Mouse (Mus musculus): ENCODE measurements at regions not wholly inside any gene's neighbourhood (a gene's known extent, or its start where the extent isn't known, plus 50 kb on each side); places are given as distances from the start of the nearest gene placed in this dataset.

- 90% methylated on average over 3 of the region's 3 CpGs for WGBS
Observed at GRCm38 (mm10) chr1:73389174-73389573, 373.5 kb upstream of the Tnp1 start.

GRCm38 (mm10) chr1:73381578-73381977, 365.9 kb upstream of the Tnp1 start:
- H3K27me3 ChIP-seq, result no peaks in the 10 kb centered on the region
- H3K4me1 ChIP-seq, result no peaks in the 10 kb centered on the region
- H3K4me2 ChIP-seq (replicated peaks), result no peak overlapping the region
- H3K9ac ChIP-seq (replicated peaks), result no peak overlapping the region
- H3K4me3 ChIP-seq, result no peak overlapping the region
- no peaks in the 10 kb centered on the region for H3K36me3 ChIP-seq
- 85% methylated on average over 9 of the region's 9 CpGs for WGBS
- H3K27ac ChIP-seq (replicated peaks), result no peak overlapping the region
- ATAC-seq (ENCODE audit: low FRiP score, low read depth), result no peak
- no peaks in the 10 kb centered on the region for H3K9me3 ChIP-seq

More at GRCm38 (mm10) chr1:73389174-73389573, 373.5 kb upstream of the Tnp1 start:
- Histone ChIP-seq H3K36me3 (no peaks in the 10 kb centered on the region), H3K4me1 (no peaks in the 10 kb centered on the region), H3K4me3 (no peak overlapping the region), H3K9ac (replicated peaks) (no peak overlapping the region), H3K27ac (replicated peaks) (no peak overlapping the region), H3K9me3 (no peaks in the 10 kb centered on the region), H3K27me3 (no peaks in the 10 kb centered on the region), H3K4me2 (replicated peaks) (no peak overlapping the region)
- no peak for ATAC-seq (ENCODE audit: low FRiP score, low read depth)

- no peaks in the 10 kb centered on the region for H3K9me3 ChIP-seq
Observed at GRCm38 (mm10) chr1:73374531-73375375, 359.0 kb upstream of the Tnp1 start.

GRCm38 (mm10) chr1:73368222-73368621, 352.5 kb upstream of the Tnp1 start:
- H3K4me2 ChIP-seq (replicated peaks), result no peak overlapping the region
- ATAC-seq (ENCODE audit: low FRiP score, low read depth), result no peak
- 67% methylated on average over 5 of the region's 5 CpGs for WGBS

More at GRCm38 (mm10) chr1:73374531-73375375, 359.0 kb upstream of the Tnp1 start:
- Histone ChIP-seq H3K4me3 (no peak overlapping the region), H3K9ac (replicated peaks) (no peak overlapping the region), H3K27ac (replicated peaks) (no peak overlapping the region), H3K4me2 (replicated peaks) (no peak overlapping the region), H3K4me1 (no peaks in the 10 kb centered on the region), H3K27me3 (no peaks in the 10 kb centered on the region), H3K36me3 (no peaks in the 10 kb centered on the region)
- ATAC-seq (ENCODE audit: low FRiP score, low read depth), result no peak
- 91% methylated on average over 7 of the region's 7 CpGs for WGBS

GRCm38 (mm10) chr1:73365842-73366241, 350.1 kb upstream of the Tnp1 start:
- no peak overlapping the region for H3K27ac ChIP-seq (replicated peaks)
- no peak overlapping the region for H3K4me3 ChIP-seq
- no peaks in the 10 kb centered on the region for H3K27me3 ChIP-seq
- WGBS, result 41% methylated on average over 4 of the region's 4 CpGs
- H3K36me3 ChIP-seq, result no peaks in the 10 kb centered on the region
- no peak for ATAC-seq (ENCODE audit: low FRiP score, low read depth)
- no peak overlapping the region for H3K9ac ChIP-seq (replicated peaks)
- peaks cover 25% of the 10 kb centered on the region for H3K4me1 ChIP-seq
- H3K4me2 ChIP-seq (replicated peaks), result no peak overlapping the region
- no peaks in the 10 kb centered on the region for H3K9me3 ChIP-seq

More at GRCm38 (mm10) chr1:73368222-73368621, 352.5 kb upstream of the Tnp1 start:
- Histone ChIP-seq H3K27me3 (no peaks in the 10 kb centered on the region), H3K9ac (replicated peaks) (no peak overlapping the region), H3K9me3 (no peaks in the 10 kb centered on the region), H3K4me1 (peaks cover 16% of the 10 kb centered on the region), H3K4me3 (no peak overlapping the region), H3K27ac (replicated peaks) (no peak overlapping the region), H3K36me3 (no peaks in the 10 kb centered on the region)

- no peaks in the 10 kb centered on the region for H3K9me3 ChIP-seq
- H3K36me3 ChIP-seq, result no peaks in the 10 kb centered on the region
- H3K27ac ChIP-seq (replicated peaks), result peak overlapping the region; percentile 10; the same call in 1 of the 2 replicates
- no peaks in the 10 kb centered on the region for H3K27me3 ChIP-seq
- H3K4me1 ChIP-seq, result peaks cover 25% of the 10 kb centered on the region
- no peak overlapping the region for H3K9ac ChIP-seq (replicated peaks)
- H3K4me3 ChIP-seq, result no peak overlapping the region
- 52% methylated on average over 7 of the region's 7 CpGs for WGBS
- 0 out of 2 replicates have a peak, but pooled peaks have one; percentile 17 for ATAC-seq (ENCODE audit: low FRiP score, low read depth)
- no peak overlapping the region for H3K4me2 ChIP-seq (replicated peaks)
Observed at GRCm38 (mm10) chr1:73364300-73364683, 348.6 kb upstream of the Tnp1 start.

- Histone ChIP-seq H3K36me3 (no peaks in the 10 kb centered on the region), H3K9ac (replicated peaks) (no peak overlapping the region), H3K9me3 (no peaks in the 10 kb centered on the region), H3K4me1 (peaks cover 25% of the 10 kb centered on the region), H3K4me2 (replicated peaks) (peak overlapping the region; percentile 32), H3K27me3 (no peaks in the 10 kb centered on the region), H3K27ac (replicated peaks) (peak overlapping the region; percentile 52), H3K4me3 (no peak overlapping the region)
- 4% methylated on average over 7 of the region's 7 CpGs for WGBS
- ATAC-seq (ENCODE audit: low FRiP score, low read depth), result peak; percentile 65
Observed at GRCm38 (mm10) chr1:73363549-73364299, 348.0 kb upstream of the Tnp1 start.

GRCm38 (mm10) chr1:73362122-73362521, 346.4 kb upstream of the Tnp1 start:
- no peak overlapping the region for H3K4me3 ChIP-seq
- WGBS, result 74% methylated on average over 1 of the region's 1 CpGs
- H3K27ac ChIP-seq (replicated peaks), result no peak overlapping the region
- H3K4me2 ChIP-seq (replicated peaks), result no peak overlapping the region
- no peak overlapping the region for H3K9ac ChIP-seq (replicated peaks)
- no peak for ATAC-seq (ENCODE audit: low FRiP score, low read depth)
- peaks cover 25% of the 10 kb centered on the region for H3K4me1 ChIP-seq
- no peaks in the 10 kb centered on the region for H3K36me3 ChIP-seq
- H3K9me3 ChIP-seq, result no peaks in the 10 kb centered on the region
- no peaks in the 10 kb centered on the region for H3K27me3 ChIP-seq

GRCm38 (mm10) chr1:73361300-73361699, 345.6 kb upstream of the Tnp1 start:
- H3K9me3 ChIP-seq, result no peaks in the 10 kb centered on the region
- 91% methylated on average over 7 of the region's 7 CpGs for WGBS
- no peak overlapping the region for H3K4me3 ChIP-seq
- no peaks in the 10 kb centered on the region for H3K36me3 ChIP-seq
- H3K27ac ChIP-seq (replicated peaks), result no peak overlapping the region
- no peak overlapping the region for H3K9ac ChIP-seq (replicated peaks)
- H3K4me1 ChIP-seq, result peaks cover 25% of the 10 kb centered on the region
- H3K4me2 ChIP-seq (replicated peaks), result no peak overlapping the region
- H3K27me3 ChIP-seq, result no peaks in the 10 kb centered on the region
- no peak for ATAC-seq (ENCODE audit: low FRiP score, low read depth)

GRCm38 (mm10) chr1:73354447-73354846, 338.7 kb upstream of the Tnp1 start:
- WGBS, result 88% methylated on average over 1 of the region's 1 CpGs
- H3K9ac ChIP-seq (replicated peaks), result no peak overlapping the region
- no peaks in the 10 kb centered on the region for H3K9me3 ChIP-seq
- no peaks in the 10 kb centered on the region for H3K27me3 ChIP-seq
- H3K27ac ChIP-seq (replicated peaks), result no peak overlapping the region
- H3K4me3 ChIP-seq, result no peak overlapping the region
- H3K4me1 ChIP-seq, result no peaks in the 10 kb centered on the region
- H3K36me3 ChIP-seq, result no peaks in the 10 kb centered on the region
- no peak for ATAC-seq (ENCODE audit: low FRiP score, low read depth)
- no peak overlapping the region for H3K4me2 ChIP-seq (replicated peaks)

- Histone ChIP-seq H3K9me3 (no peaks in the 10 kb centered on the region), H3K27me3 (no peaks in the 10 kb centered on the region), H3K4me2 (replicated peaks) (no peak overlapping the region), H3K36me3 (no peaks in the 10 kb centered on the region), H3K4me1 (no peaks in the 10 kb centered on the region), H3K27ac (replicated peaks) (no peak overlapping the region), H3K9ac (replicated peaks) (no peak overlapping the region), H3K4me3 (no peak overlapping the region)
- WGBS, result 87% methylated on average over 6 of the region's 6 CpGs
- no peak for ATAC-seq (ENCODE audit: low FRiP score, low read depth)
Observed at GRCm38 (mm10) chr1:73348476-73348875, 332.8 kb upstream of the Tnp1 start.

- Histone ChIP-seq H3K9ac (replicated peaks) (no peak overlapping the region), H3K4me1 (no peaks in the 10 kb centered on the region), H3K4me3 (no peak overlapping the region), H3K9me3 (no peaks in the 10 kb centered on the region), H3K27me3 (no peaks in the 10 kb centered on the region), H3K36me3 (no peaks in the 10 kb centered on the region), H3K27ac (replicated peaks) (no peak overlapping the region), H3K4me2 (replicated peaks) (no peak overlapping the region)
- ATAC-seq (ENCODE audit: low FRiP score, low read depth), result no peak
- whole genome bisulfite sequencing, result 80% methylated on average over 1 of the region's 1 CpGs
Observed at GRCm38 (mm10) chr1:73344587-73344986, 328.9 kb upstream of the Tnp1 start.
